In the genomic region with DNA sequence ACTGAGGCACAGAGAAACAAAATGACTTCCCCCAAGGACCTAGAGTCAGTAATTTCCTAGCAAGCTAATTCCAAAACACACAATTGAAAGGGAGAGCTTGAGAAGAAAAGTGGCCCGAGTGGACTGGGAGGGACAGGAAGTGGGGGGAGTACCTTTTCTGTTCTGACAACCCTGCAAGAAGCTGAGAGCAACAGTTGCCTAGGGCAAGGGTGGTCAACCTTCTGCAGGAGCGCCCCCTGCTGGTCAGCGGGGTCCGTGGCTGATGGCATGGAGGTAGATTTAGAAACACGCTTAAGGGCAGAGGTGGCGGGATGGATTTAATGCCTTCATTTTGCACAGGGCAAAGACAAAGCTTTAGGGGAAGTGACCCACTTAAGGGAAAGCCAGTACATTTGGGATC, we compare ENCODE assay signal across 8 mouse cellular contexts. TPM values are rescaled to one million over a fixed set of nuclear protein-coding genes. Genes with fewer than 3 reads are reported as not detected.
A peak's percentile ranks its signal among the peaks of the same experiment; 100 is the strongest.
DNase-seq lines count a peak whose midpoint lies in the region; ATAC-seq and TF ChIP-seq lines count a peak whose summit lies in the region.
"Had no signal": no experiment of that assay in that cellular context is flagged by ENCODE, and none has a peak within 500 bp of the region (broad histone marks: within the 10 kb centered on the region; RNA-seq: fewer than 3 reads in every experiment).

No protein-coding gene starts in this region.

- H3K27me3 ChIP-seq in embryonic facial prominence, embryonic 14.5 days (replicated peaks; ENCODE audit: control insufficient read depth, insufficient read depth, low read length), result peaks cover 4% of the 10 kb centered on the region; the same call in 1 of the 2 replicates
- peaks cover 10% of the 10 kb centered on the region for H3K27me3 ChIP-seq in kidney, embryonic 16.5 days (ENCODE audit: insufficient read depth, low read length)
- no peaks in the 10 kb centered on the region for H3K27me3 ChIP-seq in lung, postnatal 0 days (replicated peaks; ENCODE audit: insufficient read depth, low read length)

- no peak overlapping the region for H3K4me3 ChIP-seq in embryonic facial prominence, embryonic 14.5 days (ENCODE audit: low read depth, low read length)
- H3K4me3 ChIP-seq in kidney, embryonic 16.5 days (ENCODE audit: low read length), result no peak overlapping the region
- H3K4me3 ChIP-seq in lung, postnatal 0 days (ENCODE audit: low read depth, low read length), result no peak overlapping the region
- H3K4me3 ChIP-seq: limb, embryonic 12.5 days had no signal

- ATAC-seq in embryonic facial prominence, embryonic 14.5 days (ENCODE audit: low read depth), result no peak
- 0 out of 2 replicates have a peak, but pooled peaks have one; percentile 19 for ATAC-seq in kidney, embryonic 16.5 days (ENCODE audit: low FRiP score, low TSS enrichment)
- peak; percentile 60; the same call in 1 of the 2 replicates for ATAC-seq in lung, postnatal 0 days

- no peak for TF ChIP-seq EP300 in lung, postnatal 0 days (IDR thresholded peaks at IDR 0.05)

- H3K4me1 ChIP-seq in embryonic facial prominence, embryonic 14.5 days (ENCODE audit: control insufficient read depth, insufficient read depth, low read length), result no peaks in the 10 kb centered on the region
- no peaks in the 10 kb centered on the region for H3K4me1 ChIP-seq in kidney, embryonic 16.5 days (ENCODE audit: insufficient read depth, low read length)
- H3K4me1 ChIP-seq in lung, postnatal 0 days (ENCODE audit: insufficient read depth, low read depth, low read length), result no peaks in the 10 kb centered on the region
- H3K4me1 ChIP-seq: limb, embryonic 12.5 days had no signal

- 7% methylated on average over 6 of the region's 6 CpGs for WGBS in embryonic facial prominence, embryonic 14.5 days
- WGBS in kidney, embryonic 16.5 days, result 7% methylated on average over 6 of the region's 6 CpGs
- WGBS in lung, postnatal 0 days, result 7% methylated on average over 6 of the region's 6 CpGs

- H3K27ac ChIP-seq in embryonic facial prominence, embryonic 14.5 days (replicated peaks; ENCODE audit: low read depth, low read length), result no peak overlapping the region
- H3K27ac ChIP-seq in kidney, embryonic 16.5 days (ENCODE audit: low read length), result no peak overlapping the region
- H3K27ac ChIP-seq in lung, postnatal 0 days (ENCODE audit: low read length), result no peak overlapping the region
- H3K27ac ChIP-seq: limb, embryonic 12.5 days had no signal

- no peak overlapping the region for H3K4me2 ChIP-seq in embryonic facial prominence, embryonic 14.5 days (ENCODE audit: low read depth, low read length)
- H3K4me2 ChIP-seq in kidney, embryonic 16.5 days (replicated peaks; ENCODE audit: low read depth, low read length), result no peak overlapping the region
- H3K4me2 ChIP-seq in lung, postnatal 0 days (replicated peaks; ENCODE audit: low read depth, low read length), result no peak overlapping the region
- H3K4me2 ChIP-seq: limb, embryonic 12.5 days had no signal

- H3K9me3 ChIP-seq in embryonic facial prominence, embryonic 14.5 days (ENCODE audit: control insufficient read depth, low read length), result no peaks in the 10 kb centered on the region
- peaks cover 5% of the 10 kb centered on the region for H3K9me3 ChIP-seq in kidney, embryonic 16.5 days (ENCODE audit: low read length)
- H3K9me3 ChIP-seq in lung, postnatal 0 days (ENCODE audit: low read length), result no peaks in the 10 kb centered on the region
- H3K9me3 ChIP-seq: limb, embryonic 12.5 days had no signal

- H3K36me3 ChIP-seq in embryonic facial prominence, embryonic 14.5 days (ENCODE audit: control insufficient read depth, insufficient read depth, low read length), result no peaks in the 10 kb centered on the region
- H3K36me3 ChIP-seq in kidney, embryonic 16.5 days (ENCODE audit: insufficient read depth, low read length), result no peaks in the 10 kb centered on the region
- H3K36me3 ChIP-seq in lung, postnatal 0 days (ENCODE audit: insufficient read depth, low read length), result no peaks in the 10 kb centered on the region
- H3K36me3 ChIP-seq: limb, embryonic 12.5 days had no signal

- H3K9ac ChIP-seq in embryonic facial prominence, embryonic 14.5 days (ENCODE audit: low read depth, low read length), result no peak overlapping the region
- no peak overlapping the region for H3K9ac ChIP-seq in kidney, embryonic 16.5 days (replicated peaks; ENCODE audit: low read length)
- no peak overlapping the region for H3K9ac ChIP-seq in lung, postnatal 0 days (replicated peaks; ENCODE audit: low read depth)
- H3K9ac ChIP-seq: limb, embryonic 12.5 days had no signal

- peak; percentile 93 for TF ChIP-seq CTCF in lung, postnatal 0 days (IDR thresholded peaks at IDR 0.05)

- peak; percentile 55 for DNase-seq in urinary bladder, adult 2 months (ENCODE audit: low spot score)
- DNase-seq in urinary bladder, adult 18-20 months (ENCODE audit: low spot score in 2 of 2), result no peak
- DNase-seq in adrenal gland, adult 8-10 months, result peak; percentile 45
- DNase-seq in embryonic facial prominence, embryonic 14.5 days (ENCODE audit: low spot score), result peak; percentile 45
- DNase-seq in lung, postnatal 0 days (ENCODE audit: low spot score), result peak; percentile 72
- peak; percentile 46 for DNase-seq in spleen, adult 12 weeks (ENCODE audit: low spot score)

RNA-seq across cellular contexts. Expression of a gene that starts 9.1 kb away (rescaled TPM):
- polyA plus RNA-seq in urinary bladder, adult 2 months (2012; rRNA removed), result 0.07 and 0.08 TPM in 2 replicates
- under 1 TPM in 3 of 4 experiments, not detected in 1; 0.07 to 0.31 (median 0.22) TPM for total RNA-seq in adrenal gland, adult 8-10 months (2022)
- 0.42 and 0.52 TPM in 2 replicates for polyA plus RNA-seq in embryonic facial prominence, embryonic 14.5 days (2014; fragmentation: Nextera tagmentation; extraction: Ambion mirVana)
- polyA plus RNA-seq in kidney, embryonic 16.5 days (2015; fragmentation: Nextera tagmentation; extraction: Ambion mirVana), result 8.9 and 10.0 TPM in 2 replicates
- polyA plus RNA-seq in lung, postnatal 0 days (2015; fragmentation: Nextera tagmentation; extraction: Ambion mirVana), result 0.08 and 0.11 TPM in 2 replicates

RNA-seq across cellular contexts. Expression of a gene that starts 15.2 kb away (rescaled TPM):
- polyA plus RNA-seq in urinary bladder, adult 2 months (2012; rRNA removed), result not detected in 2 replicates
- total RNA-seq in adrenal gland, adult 8-10 months (2022), result 1 to 10 TPM in 2 of 4 experiments, under 1 TPM in 2; 0.17 to 3.1 (median 1.3) TPM
- 4.0 and 6.3 TPM in 2 replicates for polyA plus RNA-seq in embryonic facial prominence, embryonic 14.5 days (2014; fragmentation: Nextera tagmentation; extraction: Ambion mirVana)
- not detected in 2 replicates for polyA plus RNA-seq in kidney, embryonic 16.5 days (2015; fragmentation: Nextera tagmentation; extraction: Ambion mirVana)
- 0.08 and 0.49 TPM in 2 replicates for polyA plus RNA-seq in lung, postnatal 0 days (2015; fragmentation: Nextera tagmentation; extraction: Ambion mirVana)

Comparison
In these comparisons a context has a peak if more than half of its experiments do, and no peak if none do; other contexts are left out.
1. DNase-seq: peak in urinary bladder, adult 2 months (single experiment), adrenal gland, adult 8-10 months (single experiment), embryonic facial prominence, embryonic 14.5 days (single experiment), lung, postnatal 0 days (single experiment) and spleen, adult 12 weeks (single experiment); none in urinary bladder, adult 18-20 months (0 of 2).